Mouse (Mus musculus) stomach, postnatal 0 days (tissue): ENCODE measurements at regions not wholly inside any gene's neighbourhood (a gene's known extent, or its start where the extent isn't known, plus 50 kb on each side); places are given as distances from the start of the nearest gene placed in this dataset.

Source experiments
- CTCF ChIP-seq: IDR thresholded peaks from 2 replicates; pipeline ENCODE4 v1.5.1; 2016; ENCODE audit warnings: antibody characterized with exemption, low read depth, mild to moderate bottlenecking, moderate library complexity
- EP300 ChIP-seq: optimal IDR thresholded peaks from 2 replicates; pipeline ENCODE3; 2016; ENCODE audit warnings: antibody characterized with exemption

GRCm38 (mm10) chr13:80231381-80231780, 651.8 kb upstream of the Arrdc3 start:
- no peak for TF ChIP-seq CTCF
- TF ChIP-seq EP300, result no peak
